Mouse (Mus musculus) stomach, embryonic 14.5 days (tissue): Measurements from ENCODE around the gene Prkcq. TPM values are rescaled to one million over a fixed set of nuclear protein-coding genes. Genes with fewer than 3 reads are reported as not detected.

Source experiments
- ATAC-seq: fragments of 200-750 bp; cut with Nextera tagmentation; 2 replicates; pipeline ENCODE4 v1.8.0; 2017; ENCODE audit warnings: low read depth, moderate TSS enrichment; ENCODE audit not compliant: insufficient number of reproducible peaks, insufficient read depth, low FRiP score
- H3K27ac ChIP-seq: fragments of 300-500 bp; sonication (generic); 2 replicates; pipeline ENCODE4 v1.5.1; 2014; ENCODE audit warnings: mild to moderate bottlenecking, low read length, moderate library complexity, mixed read lengths
- H3K27me3 ChIP-seq: fragments of 300-500 bp; sonication (generic); 2 replicates; pipeline ENCODE4 v1.6.1; 2014; ENCODE audit warnings: low read length, control low read depth, mixed read lengths; ENCODE audit not compliant: control insufficient read depth, insufficient read depth
- H3K36me3 ChIP-seq: fragments of 300-500 bp; sonication (generic); 2 replicates; pipeline ENCODE4 v1.6.1; 2014; ENCODE audit warnings: mild to moderate bottlenecking, control low read depth, low read length, moderate library complexity, mixed read lengths; ENCODE audit not compliant: control insufficient read depth, insufficient read depth
- H3K4me1 ChIP-seq: fragments of 300-500 bp; sonication (generic); 2 replicates; pipeline ENCODE4 v1.6.1; 2014; ENCODE audit warnings: low read length, control low read depth, mixed read lengths; ENCODE audit not compliant: control insufficient read depth, insufficient read depth
- H3K4me2 ChIP-seq: fragments of 300-500 bp; sonication (generic); replicated peaks from 2 replicates; pipeline ENCODE4 v1.6.1; 2014; ENCODE audit warnings: low read depth, low read length, control low read depth
- H3K4me3 ChIP-seq: fragments of 300-500 bp; sonication (generic); 2 replicates; pipeline ENCODE4 v1.5.1; 2014; ENCODE audit warnings: low read depth, low read length, control low read depth
- H3K9ac ChIP-seq: fragments of 300-500 bp; sonication (generic); replicated peaks from 2 replicates; pipeline ENCODE4 v1.6.1; 2014; ENCODE audit warnings: low read depth, mild to moderate bottlenecking, control low read depth, low read length, moderate library complexity, mixed read lengths
- H3K9me3 ChIP-seq: fragments of 300-500 bp; sonication (generic); 2 replicates; pipeline ENCODE4 v1.6.1; 2016; ENCODE audit warnings: low read depth, low read length, control low read depth; ENCODE audit not compliant: control insufficient read depth
- WGBS: fragments of 180-500 bp; shearing (Covaris S2); extraction: QIAGEN DNeasy Blood & Tissue Kit; methylation state at CpG from one replicate; pipeline ENCODE4 v1.1.7; 2014; 5-methylcytosine and 5-hydroxymethylcytosine counted together
- polyA plus RNA-seq: library from polyadenylated mRNA; unstranded; fragments of >200 nt; fragmentation: Nextera tagmentation; extraction: Ambion mirVana; gene quantifications from 2 replicates; pipeline ENCODE4 v1.2.1, GENCODE M21; 2014

Prkcq gene
- polyA plus RNA-seq, 1 experiment from 2014 or later, result 2.7 TPM

- WGBS, result 31% methylated on average over 10 of the region's 10 CpGs
- H3K36me3 ChIP-seq, result no peaks in the 10 kb centered on the region
- no peak overlapping the region for H3K4me3 ChIP-seq
- 0 out of 2 replicates have a peak, but pooled peaks have one; percentile 8 for ATAC-seq
- H3K9ac ChIP-seq, result no peak overlapping the region
- H3K4me1 ChIP-seq, result no peaks in the 10 kb centered on the region
- no peak overlapping the region for H3K4me2 ChIP-seq
- no peak overlapping the region for H3K27ac ChIP-seq
- H3K27me3 ChIP-seq, result no peaks in the 10 kb centered on the region
- no peaks in the 10 kb centered on the region for H3K9me3 ChIP-seq
These were observed 157.7 kb downstream of the Prkcq start for GRCm38 (mm10) chr2:11329407-11330224.

GRCm38 (mm10) chr2:11331528-11332446 is 159.9 kb downstream of the Prkcq start:
- Histone ChIP-seq H3K27me3 (no peaks in the 10 kb centered on the region), H3K36me3 (no peaks in the 10 kb centered on the region), H3K4me2 (no peak overlapping the region), H3K4me3 (no peak overlapping the region), H3K27ac (no peak overlapping the region), H3K4me1 (no peaks in the 10 kb centered on the region), H3K9me3 (no peaks in the 10 kb centered on the region), H3K9ac (no peak overlapping the region)
- peak; percentile 71 for ATAC-seq
- 22% methylated on average over 11 of the region's 11 CpGs for WGBS

- Histone ChIP-seq H3K36me3 (no peaks in the 10 kb centered on the region), H3K4me1 (no peaks in the 10 kb centered on the region), H3K9me3 (no peaks in the 10 kb centered on the region), H3K9ac (no peak overlapping the region), H3K27ac (no peak overlapping the region), H3K4me2 (no peak overlapping the region), H3K4me3 (no peak overlapping the region), H3K27me3 (no peaks in the 10 kb centered on the region)
- ATAC-seq, result no peak
- WGBS, result 68% methylated on average over 4 of the region's 4 CpGs
These were observed 160.6 kb downstream of the Prkcq start for GRCm38 (mm10) chr2:11332469-11332868.

- no peaks in the 10 kb centered on the region for H3K9me3 ChIP-seq
- no peak overlapping the region for H3K4me2 ChIP-seq
- no peak for ATAC-seq
- no peak overlapping the region for H3K9ac ChIP-seq
- WGBS, result 62% methylated on average over 14 of the region's 14 CpGs
- H3K4me3 ChIP-seq, result no peak overlapping the region
- H3K27ac ChIP-seq, result no peak overlapping the region
- no peaks in the 10 kb centered on the region for H3K27me3 ChIP-seq
- no peaks in the 10 kb centered on the region for H3K4me1 ChIP-seq
- no peaks in the 10 kb centered on the region for H3K36me3 ChIP-seq
These were observed 161.6 kb downstream of the Prkcq start for GRCm38 (mm10) chr2:11333301-11334017.

- Histone ChIP-seq H3K27ac (no peak overlapping the region), H3K27me3 (no peaks in the 10 kb centered on the region), H3K36me3 (no peaks in the 10 kb centered on the region), H3K9ac (no peak overlapping the region), H3K9me3 (no peaks in the 10 kb centered on the region), H3K4me2 (no peak overlapping the region), H3K4me1 (no peaks in the 10 kb centered on the region), H3K4me3 (no peak overlapping the region)
- no peak for ATAC-seq
- WGBS, result 36% methylated on average over 8 of the region's 8 CpGs
These were observed 164.4 kb downstream of the Prkcq start for GRCm38 (mm10) chr2:11336320-11336719.

- Histone ChIP-seq H3K27ac (no peak overlapping the region), H3K27me3 (no peaks in the 10 kb centered on the region), H3K4me3 (no peak overlapping the region), H3K4me2 (no peak overlapping the region), H3K9me3 (no peaks in the 10 kb centered on the region; the same call in 1 of the 2 replicates), H3K9ac (no peak overlapping the region), H3K36me3 (no peaks in the 10 kb centered on the region), H3K4me1 (no peaks in the 10 kb centered on the region)
- WGBS, result 70% methylated on average over 14 of the region's 14 CpGs
- peak; percentile 61; the same call in 1 of the 2 replicates for ATAC-seq
These were observed 167.3 kb downstream of the Prkcq start for GRCm38 (mm10) chr2:11338931-11339839.

- Histone ChIP-seq H3K27me3 (no peaks in the 10 kb centered on the region), H3K4me2 (no peak overlapping the region), H3K4me1 (no peaks in the 10 kb centered on the region), H3K4me3 (no peak overlapping the region), H3K9ac (no peak overlapping the region), H3K36me3 (no peaks in the 10 kb centered on the region), H3K9me3 (no peaks in the 10 kb centered on the region; the same call in 1 of the 2 replicates), H3K27ac (no peak overlapping the region)
- WGBS, result 92% methylated on average over 3 of the region's 3 CpGs
- ATAC-seq, result no peak
These were observed 172.8 kb downstream of the Prkcq start for GRCm38 (mm10) chr2:11344691-11345090.
